Mouse (Mus musculus) limb, embryonic 10.5 days (tissue): ENCODE results near the gene Ifnz. TPM values are rescaled to one million over a fixed set of nuclear protein-coding genes. Genes with fewer than 3 reads are reported as not detected.
"Not testable (repeated sequence)": the region's sequence is repeated elsewhere in the genome, so short reads cannot be mapped to it uniquely, and the experiment has no call there.

Experiments used
- DNase-seq: peaks from one replicate; pipeline ENCODE4 v3.0.0-alpha.2; 2017; ENCODE audit warnings: low spot score
- H3K27ac ChIP-seq: fragments of 300-500 bp; sonication (generic); 2 replicates; pipeline ENCODE4 v1.5.1; 2016; ENCODE audit warnings: mild to moderate bottlenecking
- H3K27me3 ChIP-seq: fragments of 300-500 bp; sonication (generic); 2 replicates; pipeline ENCODE4 v1.6.1; 2016; ENCODE audit warnings: low read depth, mild to moderate bottlenecking; ENCODE audit not compliant: poor library complexity, severe bottlenecking
- H3K36me3 ChIP-seq: fragments of 300-500 bp; sonication (generic); 2 replicates; pipeline ENCODE4 v1.6.1; 2016; ENCODE audit warnings: mild to moderate bottlenecking, moderate library complexity
- H3K4me1 ChIP-seq: fragments of 300-500 bp; sonication (generic); 2 replicates; pipeline ENCODE4 v1.6.1; 2016
- H3K4me3 ChIP-seq: fragments of 300-500 bp; sonication (generic); 2 replicates; pipeline ENCODE4 v1.5.1; 2016; ENCODE audit warnings: mild to moderate bottlenecking, moderate library complexity
- H3K9me3 ChIP-seq: fragments of 300-500 bp; sonication (generic); replicated peaks from 2 replicates; pipeline ENCODE4 v1.6.1; 2016; ENCODE audit warnings: mild to moderate bottlenecking
- WGBS: fragments of 180-500 bp; shearing (Covaris S2); methylation state at CpG from one replicate; pipeline ENCODE4 v1.1.7; 2016; 5-methylcytosine and 5-hydroxymethylcytosine counted together
- polyA plus RNA-seq: library from polyadenylated mRNA; unstranded; fragments of >200 nt; fragmentation: Nextera tagmentation; extraction: Ambion mirVana; gene quantifications from 2 replicates; pipeline ENCODE4 v1.2.1, GENCODE M21; 2016

Ifnz gene
- polyA plus RNA-seq, 1 experiment from 2014 or later: 0.39 TPM

GRCm38 (mm10) chr4:88760431-88760830 is 21.5 kb upstream of the Ifnz start:
- Histone ChIP-seq H3K27ac (peak overlapping the region; percentile 62; the same call in 1 of the 2 replicates), H3K4me3 (peak overlapping the region; percentile 40)
- H3K4me1 ChIP-seq, H3K27me3 ChIP-seq, H3K36me3 ChIP-seq, H3K9me3 ChIP-seq: not testable (repeated sequence)
- WGBS: 1% methylated on average over 28 of the region's 28 CpGs
- peak; percentile 66 for DNase-seq

DNA sequence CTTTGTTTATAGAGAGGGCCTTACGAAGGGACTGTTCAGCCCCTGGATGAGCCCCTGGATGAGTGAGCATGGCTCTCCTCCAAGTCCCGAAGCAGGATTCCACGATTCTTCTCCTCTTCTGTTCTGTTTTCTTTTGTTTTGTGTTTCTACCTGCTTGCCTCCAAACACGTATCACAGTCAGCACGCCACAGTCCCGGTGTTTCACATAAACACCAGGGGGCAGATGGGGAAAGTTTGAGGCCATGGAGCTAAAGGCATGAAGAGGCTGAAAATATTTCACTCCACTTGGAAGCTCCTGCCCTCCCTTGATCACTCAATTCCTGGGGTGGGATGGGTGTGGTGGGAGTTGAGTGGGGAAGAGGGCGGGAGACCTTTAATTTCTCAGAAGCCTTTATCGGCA is 20.2 kb upstream of the Ifnz start:
- not testable (repeated sequence) for H3K27me3 ChIP-seq, DNase-seq, H3K9me3 ChIP-seq, H3K36me3 ChIP-seq, H3K4me1 ChIP-seq, H3K27ac ChIP-seq, H3K4me3 ChIP-seq
- WGBS: 67% methylated on average over 6 of the region's 8 CpGs

DNA sequence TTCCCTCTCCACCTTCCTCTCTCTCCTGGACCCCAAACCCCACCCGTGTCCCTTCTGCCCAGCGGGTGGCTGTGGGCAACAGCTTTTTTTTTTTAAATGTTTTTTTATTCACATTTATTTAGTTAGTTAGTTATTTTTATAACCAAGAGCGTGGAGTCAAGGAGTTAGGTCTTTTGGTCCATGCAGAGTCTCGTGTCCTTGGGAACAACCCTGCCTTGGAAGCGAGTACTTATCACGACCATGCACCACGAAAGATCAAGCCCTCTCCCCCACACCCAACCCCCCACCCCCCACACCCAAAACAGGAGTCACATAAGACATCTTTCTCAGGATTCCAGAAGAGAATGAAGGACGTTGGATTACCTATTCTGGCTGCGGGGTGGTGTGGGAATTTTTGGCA is 19.6 kb upstream of the Ifnz start:
- not testable (repeated sequence) for H3K4me3 ChIP-seq, DNase-seq, H3K27me3 ChIP-seq, H3K27ac ChIP-seq, H3K4me1 ChIP-seq, H3K36me3 ChIP-seq, H3K9me3 ChIP-seq
- WGBS: 51% methylated on average over 9 of the region's 9 CpGs

DNA sequence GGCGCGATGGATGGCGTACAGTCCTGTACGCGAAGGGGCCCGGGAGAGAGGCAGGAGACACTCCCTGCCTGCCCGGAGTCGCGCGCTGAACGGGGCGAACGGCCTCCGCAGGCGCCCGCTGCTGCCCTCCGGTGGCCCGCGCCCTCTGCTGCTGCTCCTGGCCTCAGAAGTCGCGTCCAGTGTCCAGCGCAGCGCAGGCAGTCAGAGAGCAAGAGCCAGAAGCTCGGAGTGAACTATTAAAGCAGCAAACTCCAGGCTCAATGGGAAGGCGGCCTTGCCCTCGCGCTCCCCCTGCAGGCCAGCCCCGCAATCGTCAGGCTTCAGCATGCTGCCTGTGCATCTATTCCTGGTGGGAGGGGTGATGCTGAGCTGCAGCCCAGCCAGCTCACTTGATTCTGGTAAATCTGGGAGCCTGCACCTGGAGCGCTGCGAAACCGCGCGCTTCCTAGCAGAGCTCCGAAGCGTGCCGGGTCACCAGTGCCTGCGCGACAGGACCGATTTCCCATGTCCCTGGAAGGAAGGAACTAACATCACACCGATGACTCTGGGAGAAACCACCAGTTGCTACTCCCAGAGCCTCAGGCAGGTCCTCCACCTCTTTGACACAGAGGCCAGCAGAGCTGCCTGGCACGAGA is 18.4 kb upstream of the Ifnz start:
- not testable (repeated sequence) for H3K36me3 ChIP-seq, H3K9me3 ChIP-seq, H3K4me1 ChIP-seq, H3K27me3 ChIP-seq
- peak; percentile 62 for DNase-seq
- 2% methylated on average over 35 of the region's 42 CpGs for WGBS
- Histone ChIP-seq H3K4me3 (peak overlapping the region; percentile 37), H3K27ac (peak overlapping the region; percentile 42; the same call in 1 of the 2 replicates)

GRCm38 (mm10) chr4:88773534-88773933 is 8.4 kb upstream of the Ifnz start, which contains the start of gene Gm13290:
Gm13290 (plus strand) TSS chr4:88773834.
- H3K4me3 ChIP-seq, H3K36me3 ChIP-seq, H3K27me3 ChIP-seq, DNase-seq, H3K27ac ChIP-seq, H3K9me3 ChIP-seq, H3K4me1 ChIP-seq: not testable (repeated sequence)
- WGBS: no CpG with 5 or more reads among the region's 32 CpGs

DNA sequence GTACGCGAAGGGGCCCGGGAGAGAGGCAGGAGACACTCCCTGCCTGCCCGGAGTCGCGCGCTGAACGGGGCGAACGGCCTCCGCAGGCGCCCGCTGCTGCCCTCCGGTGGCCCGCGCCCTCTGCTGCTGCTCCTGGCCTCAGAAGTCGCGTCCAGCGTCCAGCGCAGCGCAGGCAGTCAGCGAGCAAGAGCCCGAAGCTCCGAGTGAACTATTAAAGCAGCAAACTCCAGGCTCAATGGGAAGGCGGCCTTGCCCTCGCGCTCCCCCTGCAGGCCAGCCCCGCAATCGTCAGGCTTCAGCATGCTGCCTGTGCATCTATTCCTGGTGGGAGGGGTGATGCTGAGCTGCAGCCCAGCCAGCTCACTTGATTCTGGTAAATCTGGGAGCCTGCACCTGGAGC is 5.3 kb upstream of the Ifnz start, which contains the start of gene Gm13289:
TSS of gene Gm13289 (plus strand) at position 301 of the 400 bp plus-strand sequence.
- DNase-seq, H3K9me3 ChIP-seq, H3K4me1 ChIP-seq, H3K27ac ChIP-seq, H3K4me3 ChIP-seq, H3K36me3 ChIP-seq, H3K27me3 ChIP-seq: not testable (repeated sequence)
- no CpG with 5 or more reads among the region's 29 CpGs for WGBS

DNA sequence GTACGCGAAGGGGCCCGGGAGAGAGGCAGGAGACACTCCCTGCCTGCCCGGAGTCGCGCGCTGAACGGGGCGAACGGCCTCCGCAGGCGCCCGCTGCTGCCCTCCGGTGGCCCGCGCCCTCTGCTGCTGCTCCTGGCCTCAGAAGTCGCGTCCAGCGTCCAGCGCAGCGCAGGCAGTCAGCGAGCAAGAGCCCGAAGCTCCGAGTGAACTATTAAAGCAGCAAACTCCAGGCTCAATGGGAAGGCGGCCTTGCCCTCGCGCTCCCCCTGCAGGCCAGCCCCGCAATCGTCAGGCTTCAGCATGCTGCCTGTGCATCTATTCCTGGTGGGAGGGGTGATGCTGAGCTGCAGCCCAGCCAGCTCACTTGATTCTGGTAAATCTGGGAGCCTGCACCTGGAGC is 2.4 kb upstream of the Ifnz start, which contains the start of gene Gm13272:
TSS of gene Gm13272 (plus strand) at position 301 of the 400 bp plus-strand sequence.
- not testable (repeated sequence) for H3K9me3 ChIP-seq, H3K4me1 ChIP-seq, H3K4me3 ChIP-seq, H3K27me3 ChIP-seq, H3K36me3 ChIP-seq, H3K27ac ChIP-seq, DNase-seq
- WGBS: no CpG with 5 or more reads among the region's 29 CpGs

DNA sequence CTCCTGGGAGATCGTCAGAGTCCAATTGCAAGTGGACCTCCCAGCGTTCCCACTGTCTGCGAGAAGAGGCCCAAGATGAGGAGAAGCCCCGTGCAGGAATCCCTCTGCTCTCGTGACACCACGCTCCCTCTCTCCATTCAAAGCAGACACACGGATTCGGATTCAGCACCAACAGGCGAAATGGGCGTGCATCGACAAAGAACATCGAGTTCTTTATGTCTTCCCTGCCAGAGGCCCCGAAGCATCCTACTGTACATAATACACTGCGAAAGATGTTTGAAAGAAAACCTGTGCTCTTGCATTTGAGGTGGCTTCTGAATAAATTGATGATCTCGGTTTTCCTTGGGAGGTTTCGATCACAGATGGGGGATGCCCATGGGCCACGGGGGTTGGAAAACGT is 1.6 kb upstream of the Ifnz start:
- 54% methylated on average over 16 of the region's 18 CpGs for WGBS
- H3K4me3 ChIP-seq, DNase-seq, H3K4me1 ChIP-seq, H3K27ac ChIP-seq, H3K36me3 ChIP-seq, H3K27me3 ChIP-seq, H3K9me3 ChIP-seq: not testable (repeated sequence)

- not testable (repeated sequence) for H3K27me3 ChIP-seq, H3K36me3 ChIP-seq, DNase-seq, H3K27ac ChIP-seq, H3K4me1 ChIP-seq, H3K9me3 ChIP-seq
- peak overlapping the region; percentile 31; the same call in 1 of the 2 replicates for H3K4me3 ChIP-seq
- 0% methylated on average over 16 of the region's 31 CpGs for WGBS
Observed at GRCm38 (mm10) chr4:88782335-88782734, 404 bp downstream of the Ifnz start.

DNA sequence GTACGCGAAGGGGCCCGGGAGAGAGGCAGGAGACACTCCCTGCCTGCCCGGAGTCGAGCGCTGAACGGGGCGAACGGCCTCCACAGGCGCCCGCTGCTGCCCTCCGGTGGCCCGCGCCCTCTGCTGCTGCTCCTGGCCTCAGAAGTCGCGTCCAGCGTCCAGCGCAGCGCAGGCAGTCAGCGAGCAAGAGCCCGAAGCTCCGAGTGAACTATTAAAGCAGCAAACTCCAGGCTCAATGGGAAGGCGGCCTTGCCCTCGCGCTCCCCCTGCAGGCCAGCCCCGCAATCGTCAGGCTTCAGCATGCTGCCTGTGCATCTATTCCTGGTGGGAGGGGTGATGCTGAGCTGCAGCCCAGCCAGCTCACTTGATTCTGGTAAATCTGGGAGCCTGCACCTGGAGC is 3.5 kb downstream of the Ifnz start, which contains the start of gene Gm13276:
TSS of gene Gm13276 (plus strand) at position 301 of the 400 bp plus-strand sequence.
- no CpG with 5 or more reads among the region's 27 CpGs for WGBS

DNA sequence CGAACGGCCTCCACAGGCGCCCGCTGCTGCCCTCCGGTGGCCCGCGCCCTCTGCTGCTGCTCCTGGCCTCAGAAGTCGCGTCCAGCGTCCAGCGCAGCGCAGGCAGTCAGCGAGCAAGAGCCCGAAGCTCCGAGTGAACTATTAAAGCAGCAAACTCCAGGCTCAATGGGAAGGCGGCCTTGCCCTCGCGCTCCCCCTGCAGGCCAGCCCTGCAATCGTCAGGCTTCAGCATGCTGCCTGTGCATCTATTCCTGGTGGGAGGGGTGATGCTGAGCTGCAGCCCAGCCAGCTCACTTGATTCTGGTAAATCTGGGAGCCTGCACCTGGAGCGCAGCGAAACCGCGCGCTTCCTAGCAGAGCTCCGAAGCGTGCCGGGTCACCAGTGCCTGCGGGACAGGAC is 6.5 kb downstream of the Ifnz start, which contains the start of gene Gm13277:
TSS of gene Gm13277 (plus strand) at position 231 of the 400 bp plus-strand sequence.
- not testable (repeated sequence) for H3K27ac ChIP-seq, H3K9me3 ChIP-seq, H3K4me1 ChIP-seq, DNase-seq, H3K4me3 ChIP-seq, H3K36me3 ChIP-seq, H3K27me3 ChIP-seq
- 0% methylated on average over 4 of the region's 28 CpGs for WGBS

More for the DNA sequence above, 3.5 kb downstream of the Ifnz start, which contains the start of gene Gm13276:
- not testable (repeated sequence) for H3K27me3 ChIP-seq, H3K4me3 ChIP-seq, H3K27ac ChIP-seq, H3K4me1 ChIP-seq, DNase-seq, H3K36me3 ChIP-seq, H3K9me3 ChIP-seq

DNA sequence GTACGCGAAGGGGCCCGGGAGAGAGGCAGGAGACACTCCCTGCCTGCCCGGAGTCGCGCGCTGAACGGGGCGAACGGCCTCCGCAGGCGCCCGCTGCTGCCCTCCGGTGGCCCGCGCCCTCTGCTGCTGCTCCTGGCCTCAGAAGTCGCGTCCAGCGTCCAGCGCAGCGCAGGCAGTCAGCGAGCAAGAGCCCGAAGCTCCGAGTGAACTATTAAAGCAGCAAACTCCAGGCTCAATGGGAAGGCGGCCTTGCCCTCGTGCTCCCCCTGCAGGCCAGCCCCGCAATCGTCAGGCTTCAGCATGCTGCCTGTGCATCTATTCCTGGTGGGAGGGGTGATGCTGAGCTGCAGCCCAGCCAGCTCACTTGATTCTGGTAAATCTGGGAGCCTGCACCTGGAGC is 9.3 kb downstream of the Ifnz start, which contains the start of gene Gm13278:
TSS of gene Gm13278 (plus strand) at position 301 of the 400 bp plus-strand sequence.
- H3K27ac ChIP-seq, H3K9me3 ChIP-seq, H3K4me1 ChIP-seq, H3K4me3 ChIP-seq, H3K36me3 ChIP-seq, DNase-seq, H3K27me3 ChIP-seq: not testable (repeated sequence)
- WGBS: no CpG with 5 or more reads among the region's 28 CpGs

GRCm38 (mm10) chr4:88793936-88794675 is 12.2 kb downstream of the Ifnz start, which contains the start of gene Gm13275:
Gm13275 (plus strand) TSS chr4:88794487.
- not testable (repeated sequence) for H3K9me3 ChIP-seq, DNase-seq, H3K27me3 ChIP-seq, H3K4me1 ChIP-seq, H3K27ac ChIP-seq, H3K36me3 ChIP-seq, H3K4me3 ChIP-seq
- WGBS: 2% methylated on average over 21 of the region's 52 CpGs
